Mouse (Mus musculus): ENCODE measurements around the gene Nle1. TPM values are rescaled to one million over a fixed set of nuclear protein-coding genes. Genes with fewer than 3 reads are reported as not detected.

The Nle1 gene
- polyA plus RNA-seq, 1 experiment from 2014 or later, result 30.9 TPM

GRCm38 (mm10) chr11:82860759-82861158 lies 47.5 kb downstream of the Nle1 start:
- no peak overlapping the region for H3K9ac ChIP-seq (replicated peaks; ENCODE audit: low read depth, low read length)
- no peak overlapping the region for H3K4me3 ChIP-seq (ENCODE audit: low read depth, low read length)
- H3K4me1 ChIP-seq (ENCODE audit: control insufficient read depth, insufficient read depth, low read length), result 0 out of 2 replicates have a peak, but pooled peaks cover 3% of the 10 kb centered on the region
- H3K9me3 ChIP-seq (ENCODE audit: control insufficient read depth, low read depth, low read length), result no peaks in the 10 kb centered on the region
- H3K4me2 ChIP-seq (replicated peaks; ENCODE audit: low read depth, low read length), result no peak overlapping the region
- H3K27ac ChIP-seq (ENCODE audit: low read length), result no peak overlapping the region
- 88% methylated on average over 6 of the region's 6 CpGs for WGBS
- no peaks in the 10 kb centered on the region for H3K36me3 ChIP-seq (ENCODE audit: control insufficient read depth, insufficient read depth, low read length)
- H3K27me3 ChIP-seq (ENCODE audit: control insufficient read depth, insufficient read depth, low read length), result no peaks in the 10 kb centered on the region
- ATAC-seq (ENCODE audit: insufficient number of reproducible peaks, insufficient read depth, low FRiP score, low read depth), result no peak

- 77% methylated on average over 13 of the region's 13 CpGs for WGBS
- Histone ChIP-seq H3K36me3 (ENCODE audit: control insufficient read depth, insufficient read depth, low read length) (no peaks in the 10 kb centered on the region), H3K27ac (ENCODE audit: low read length) (no peak overlapping the region), H3K9me3 (ENCODE audit: control insufficient read depth, low read depth, low read length) (no peaks in the 10 kb centered on the region), H3K4me3 (ENCODE audit: low read depth, low read length) (no peak overlapping the region), H3K4me2 (replicated peaks; ENCODE audit: low read depth, low read length) (no peak overlapping the region), H3K27me3 (ENCODE audit: control insufficient read depth, insufficient read depth, low read length) (no peaks in the 10 kb centered on the region), H3K4me1 (ENCODE audit: control insufficient read depth, insufficient read depth, low read length) (0 out of 2 replicates have a peak, but pooled peaks cover 6% of the 10 kb centered on the region), H3K9ac (replicated peaks; ENCODE audit: low read depth, low read length) (no peak overlapping the region)
- no peak for ATAC-seq (ENCODE audit: insufficient number of reproducible peaks, insufficient read depth, low FRiP score, low read depth)
Measured at GRCm38 (mm10) chr11:82857307-82857848, 50.8 kb downstream of the Nle1 start.

GRCm38 (mm10) chr11:82856032-82856431 lies 52.2 kb downstream of the Nle1 start:
- ATAC-seq (ENCODE audit: insufficient number of reproducible peaks, insufficient read depth, low FRiP score, low read depth), result no peak; the same call in 1 of the 2 replicates
- H3K9me3 ChIP-seq (ENCODE audit: control insufficient read depth, low read depth, low read length), result no peaks in the 10 kb centered on the region
- H3K27me3 ChIP-seq (ENCODE audit: control insufficient read depth, insufficient read depth, low read length), result no peaks in the 10 kb centered on the region
- no peak overlapping the region for H3K9ac ChIP-seq (replicated peaks; ENCODE audit: low read depth, low read length)
- H3K27ac ChIP-seq (ENCODE audit: low read length), result no peak overlapping the region
- H3K4me2 ChIP-seq (replicated peaks; ENCODE audit: low read depth, low read length), result no peak overlapping the region
- no peaks in the 10 kb centered on the region for H3K36me3 ChIP-seq (ENCODE audit: control insufficient read depth, insufficient read depth, low read length)
- no peak overlapping the region for H3K4me3 ChIP-seq (ENCODE audit: low read depth, low read length)
- 0 out of 2 replicates have a peak, but pooled peaks cover 3% of the 10 kb centered on the region for H3K4me1 ChIP-seq (ENCODE audit: control insufficient read depth, insufficient read depth, low read length)
- WGBS, result 74% methylated on average over 10 of the region's 10 CpGs

- Histone ChIP-seq H3K27me3 (ENCODE audit: control insufficient read depth, insufficient read depth, low read length) (no peaks in the 10 kb centered on the region), H3K4me3 (ENCODE audit: low read depth, low read length) (no peak overlapping the region), H3K4me2 (replicated peaks; ENCODE audit: low read depth, low read length) (no peak overlapping the region), H3K9ac (replicated peaks; ENCODE audit: low read depth, low read length) (no peak overlapping the region), H3K27ac (ENCODE audit: low read length) (peak overlapping the region; percentile 72), H3K36me3 (ENCODE audit: control insufficient read depth, insufficient read depth, low read length) (no peaks in the 10 kb centered on the region), H3K4me1 (ENCODE audit: control insufficient read depth, insufficient read depth, low read length) (0 out of 2 replicates have a peak, but pooled peaks cover 3% of the 10 kb centered on the region), H3K9me3 (ENCODE audit: control insufficient read depth, low read depth, low read length) (no peaks in the 10 kb centered on the region)
- WGBS, result 65% methylated on average over 9 of the region's 9 CpGs
- peak; percentile 83; the same call in 1 of the 2 replicates for ATAC-seq (ENCODE audit: insufficient number of reproducible peaks, insufficient read depth, low FRiP score, low read depth)
Measured at GRCm38 (mm10) chr11:82855327-82855973, 52.8 kb downstream of the Nle1 start.

GRCm38 (mm10) chr11:82854111-82854510 lies 54.1 kb downstream of the Nle1 start:
- Histone ChIP-seq H3K4me1 (ENCODE audit: control insufficient read depth, insufficient read depth, low read length) (0 out of 2 replicates have a peak, but pooled peaks cover 3% of the 10 kb centered on the region), H3K9me3 (ENCODE audit: control insufficient read depth, low read depth, low read length) (no peaks in the 10 kb centered on the region), H3K9ac (replicated peaks; ENCODE audit: low read depth, low read length) (no peak overlapping the region), H3K36me3 (ENCODE audit: control insufficient read depth, insufficient read depth, low read length) (no peaks in the 10 kb centered on the region), H3K4me2 (replicated peaks; ENCODE audit: low read depth, low read length) (no peak overlapping the region), H3K27ac (ENCODE audit: low read length) (no peak overlapping the region), H3K27me3 (ENCODE audit: control insufficient read depth, insufficient read depth, low read length) (no peaks in the 10 kb centered on the region), H3K4me3 (ENCODE audit: low read depth, low read length) (no peak overlapping the region)
- 84% methylated on average over 6 of the region's 6 CpGs for WGBS
- no peak for ATAC-seq (ENCODE audit: insufficient number of reproducible peaks, insufficient read depth, low FRiP score, low read depth)

GRCm38 (mm10) chr11:82852958-82853357 lies 55.3 kb downstream of the Nle1 start:
- H3K27ac ChIP-seq (ENCODE audit: low read length), result no peak overlapping the region
- 0 out of 2 replicates have a peak, but pooled peaks cover 3% of the 10 kb centered on the region for H3K4me1 ChIP-seq (ENCODE audit: control insufficient read depth, insufficient read depth, low read length)

GRCm38 (mm10) chr11:82852540-82852939 lies 55.7 kb downstream of the Nle1 start:
- no peak overlapping the region for H3K4me2 ChIP-seq (replicated peaks; ENCODE audit: low read depth, low read length)
- H3K36me3 ChIP-seq (ENCODE audit: control insufficient read depth, insufficient read depth, low read length), result no peaks in the 10 kb centered on the region
- H3K4me1 ChIP-seq (ENCODE audit: control insufficient read depth, insufficient read depth, low read length), result 0 out of 2 replicates have a peak, but pooled peaks cover 3% of the 10 kb centered on the region
- H3K27ac ChIP-seq (ENCODE audit: low read length), result no peak overlapping the region
- no peaks in the 10 kb centered on the region for H3K9me3 ChIP-seq (ENCODE audit: control insufficient read depth, low read depth, low read length)
- no peak for ATAC-seq (ENCODE audit: insufficient number of reproducible peaks, insufficient read depth, low FRiP score, low read depth)
- no peaks in the 10 kb centered on the region for H3K27me3 ChIP-seq (ENCODE audit: control insufficient read depth, insufficient read depth, low read length)
- no peak overlapping the region for H3K9ac ChIP-seq (replicated peaks; ENCODE audit: low read depth, low read length)
- no peak overlapping the region for H3K4me3 ChIP-seq (ENCODE audit: low read depth, low read length)
- WGBS, result 82% methylated on average over 10 of the region's 10 CpGs

More at GRCm38 (mm10) chr11:82852958-82853357, 55.3 kb downstream of the Nle1 start:
- Histone ChIP-seq H3K4me3 (ENCODE audit: low read depth, low read length) (no peak overlapping the region), H3K27me3 (ENCODE audit: control insufficient read depth, insufficient read depth, low read length) (no peaks in the 10 kb centered on the region), H3K9me3 (ENCODE audit: control insufficient read depth, low read depth, low read length) (no peaks in the 10 kb centered on the region), H3K9ac (replicated peaks; ENCODE audit: low read depth, low read length) (no peak overlapping the region), H3K36me3 (ENCODE audit: control insufficient read depth, insufficient read depth, low read length) (no peaks in the 10 kb centered on the region), H3K4me2 (replicated peaks; ENCODE audit: low read depth, low read length) (no peak overlapping the region)
- WGBS, result 85% methylated on average over 7 of the region's 7 CpGs
- no peak for ATAC-seq (ENCODE audit: insufficient number of reproducible peaks, insufficient read depth, low FRiP score, low read depth)

GRCm38 (mm10) chr11:82852115-82852514 lies 56.1 kb downstream of the Nle1 start:
- ATAC-seq (ENCODE audit: insufficient number of reproducible peaks, insufficient read depth, low FRiP score, low read depth), result no peak
- Histone ChIP-seq H3K4me2 (replicated peaks; ENCODE audit: low read depth, low read length) (no peak overlapping the region), H3K9ac (replicated peaks; ENCODE audit: low read depth, low read length) (no peak overlapping the region), H3K4me1 (ENCODE audit: control insufficient read depth, insufficient read depth, low read length) (0 out of 2 replicates have a peak, but pooled peaks cover 3% of the 10 kb centered on the region), H3K27me3 (ENCODE audit: control insufficient read depth, insufficient read depth, low read length) (no peaks in the 10 kb centered on the region), H3K9me3 (ENCODE audit: control insufficient read depth, low read depth, low read length) (no peaks in the 10 kb centered on the region), H3K36me3 (ENCODE audit: control insufficient read depth, insufficient read depth, low read length) (no peaks in the 10 kb centered on the region), H3K27ac (ENCODE audit: low read length) (no peak overlapping the region), H3K4me3 (ENCODE audit: low read depth, low read length) (no peak overlapping the region)
- WGBS, result 82% methylated on average over 11 of the region's 11 CpGs

Data from stomach, embryonic 14.5 days (tissue).